Mouse (Mus musculus) brain, embryonic 14.5 days (tissue): ENCODE data around the gene Kdelc2. TPM values are rescaled to one million over a fixed set of nuclear protein-coding genes. Genes with fewer than 3 reads are reported as not detected.
A peak's percentile ranks its signal among the peaks of the same experiment; 100 is the strongest.

Experiments
- DNase-seq: peaks from one replicate; pipeline ENCODE4 v3.0.0-alpha.2; 2011; ENCODE audit warnings: low read depth
- CTCF ChIP-seq: fragments of 200-500 bp; IDR thresholded peaks from 2 replicates; pipeline ENCODE4 v1.5.1; 2012; ENCODE audit warnings: inconsistent platforms, mild to moderate bottlenecking, moderate library complexity, borderline replicate concordance; ENCODE audit not compliant: insufficient read depth, insufficient read length; ENCODE audit errors: extremely low read depth
- POLR2A ChIP-seq: fragments of 200-500 bp; IDR thresholded peaks from 2 replicates; pipeline ENCODE4 v1.6.1; 2012; ENCODE audit warnings: mild to moderate bottlenecking, inconsistent platforms, borderline replicate concordance; ENCODE audit not compliant: poor library complexity, insufficient read depth, insufficient read length, severe bottlenecking; ENCODE audit errors: extremely low read depth
- polyA plus RNA-seq: library from polyadenylated mRNA; depleted of rRNA; stranded (reverse); fragments of >200 nt; gene quantifications from 2 replicates; pipeline ENCODE4 v1.2.3, GENCODE M21; 2012

Kdelc2 gene
- polyA plus RNA-seq, 1 experiment = 3.0 TPM

GRCm38 (mm10) chr9:53351899-53352298 lies 31.9 kb upstream of the Kdelc2 start:
- TF ChIP-seq CTCF (no peak), POLR2A (no peak)
- DNase-seq = no peak

GRCm38 (mm10) chr9:53353161-53353560 lies 30.7 kb upstream of the Kdelc2 start:
- TF ChIP-seq POLR2A (no peak), CTCF (no peak)
- no peak for DNase-seq

- no peak for DNase-seq
- TF ChIP-seq CTCF (no peak), POLR2A (no peak)
Observed at GRCm38 (mm10) chr9:53356219-53357155, 27.3 kb upstream of the Kdelc2 start.

GRCm38 (mm10) chr9:53371339-53371738 lies 12.5 kb upstream of the Kdelc2 start:
- TF ChIP-seq CTCF (no peak), POLR2A (no peak)
- no peak for DNase-seq

GRCm38 (mm10) chr9:53375907-53376306 lies 7.9 kb upstream of the Kdelc2 start:
- DNase-seq = no peak
- TF ChIP-seq POLR2A (no peak), CTCF (no peak)

- TF ChIP-seq POLR2A = no peak
- peak; percentile 21; the same call in 1 of the 2 replicates for TF ChIP-seq CTCF
- DNase-seq = no peak
Observed at GRCm38 (mm10) chr9:53376820-53377219, 7.0 kb upstream of the Kdelc2 start.

GRCm38 (mm10) chr9:53377597-53377996 lies 6.2 kb upstream of the Kdelc2 start:
- TF ChIP-seq POLR2A (no peak), CTCF (no peak)

GRCm38 (mm10) chr9:53378171-53378570 lies 5.7 kb upstream of the Kdelc2 start:
- TF ChIP-seq CTCF (no peak), POLR2A (no peak)
- no peak for DNase-seq

More at GRCm38 (mm10) chr9:53377597-53377996, 6.2 kb upstream of the Kdelc2 start:
- DNase-seq = no peak

- DNase-seq = no peak
- TF ChIP-seq POLR2A (no peak), CTCF (no peak)
Observed at GRCm38 (mm10) chr9:53380595-53380994, 3.2 kb upstream of the Kdelc2 start.

GRCm38 (mm10) chr9:53381113-53381615 lies 2.7 kb upstream of the Kdelc2 start:
- TF ChIP-seq CTCF (no peak), POLR2A (no peak)
- DNase-seq = no peak

- no peak for TF ChIP-seq POLR2A
- TF ChIP-seq CTCF = no peak
- DNase-seq = no peak
Observed at GRCm38 (mm10) chr9:53384873-53385272, 1.0 kb downstream of the Kdelc2 start.

GRCm38 (mm10) chr9:53387431-53387830 lies 3.6 kb downstream of the Kdelc2 start:
- TF ChIP-seq POLR2A (no peak), CTCF (no peak)
- DNase-seq = no peak

GRCm38 (mm10) chr9:53389109-53389508 lies 5.3 kb downstream of the Kdelc2 start:
- TF ChIP-seq POLR2A (no peak), CTCF (no peak)
- DNase-seq = no peak
